Mouse (Mus musculus): ENCODE data around the gene Gm28372.

DNA sequence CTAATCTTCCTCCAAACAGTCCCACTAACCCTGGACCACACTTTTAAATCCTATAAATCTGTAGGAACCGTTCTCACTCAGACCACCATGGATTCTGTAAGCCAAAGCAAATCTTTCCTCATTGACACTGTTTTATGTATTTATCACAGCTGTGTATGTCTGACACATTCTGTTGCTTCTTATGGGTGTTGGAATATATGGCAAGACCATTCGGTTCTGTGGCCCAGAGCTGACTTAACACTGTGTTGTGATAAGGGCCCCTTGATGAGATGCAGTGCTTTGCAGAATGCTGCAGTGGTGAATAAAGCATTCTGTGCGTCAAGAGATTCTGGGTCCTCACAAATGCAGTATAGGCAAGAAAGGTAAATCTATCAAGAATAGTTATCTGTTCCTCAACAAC is 27.1 kb downstream of the Gm28372 start:
- TF ChIP-seq CTCF (IDR thresholded peaks at IDR 0.05; ENCODE audit: borderline replicate concordance, insufficient read depth, low read length) (no peak), POLR2A (IDR thresholded peaks at IDR 0.05; ENCODE audit: low read depth, low read length) (no peak)

Measured in embryonic fibroblast, embryonic 13.5 days (primary cell).